Mouse (Mus musculus) stomach, embryonic 16.5 days (tissue): Measurements from ENCODE around the gene Ttll5. TPM values are rescaled to one million over a fixed set of nuclear protein-coding genes. Genes with fewer than 3 reads are reported as not detected.

ENCODE experiments used
- ATAC-seq: fragments of 200-750 bp; cut with Nextera tagmentation; 2 replicates; pipeline ENCODE4 v1.8.0; 2017; ENCODE audit warnings: moderate number of reproducible peaks, moderate TSS enrichment; ENCODE audit not compliant: insufficient read depth, low FRiP score
- H3K27ac ChIP-seq: fragments of 300-500 bp; sonication (generic); 2 replicates; pipeline ENCODE4 v1.5.1; 2014; ENCODE audit warnings: low read length
- H3K27me3 ChIP-seq: fragments of 300-500 bp; sonication (generic); 2 replicates; pipeline ENCODE4 v1.6.1; 2014; ENCODE audit warnings: low read length, control low read depth, mixed read lengths; ENCODE audit not compliant: control insufficient read depth, insufficient read depth
- H3K36me3 ChIP-seq: fragments of 300-500 bp; sonication (generic); 2 replicates; pipeline ENCODE4 v1.6.1; 2014; ENCODE audit warnings: low read length; ENCODE audit not compliant: control insufficient read depth, insufficient read depth
- H3K4me1 ChIP-seq: fragments of 300-500 bp; sonication (generic); 2 replicates; pipeline ENCODE4 v1.6.1; 2014; ENCODE audit warnings: low read length, control low read depth, mixed read lengths; ENCODE audit not compliant: control insufficient read depth, insufficient read depth
- H3K4me2 ChIP-seq: fragments of 300-500 bp; sonication (generic); 2 replicates; pipeline ENCODE4 v1.6.1; 2014; ENCODE audit warnings: low read depth, low read length, mixed read lengths
- H3K4me3 ChIP-seq: fragments of 300-500 bp; sonication (generic); replicated peaks from 2 replicates; pipeline ENCODE4 v1.5.1; 2014; ENCODE audit warnings: mild to moderate bottlenecking, low read length
- H3K9ac ChIP-seq: fragments of 300-500 bp; sonication (generic); 2 replicates; pipeline ENCODE4 v1.6.1; 2014; ENCODE audit warnings: low read length
- H3K9me3 ChIP-seq: fragments of 300-500 bp; sonication (generic); replicated peaks from 2 replicates; pipeline ENCODE4 v1.6.1; 2016; ENCODE audit warnings: low read length, control low read depth; ENCODE audit not compliant: control insufficient read depth
- WGBS: fragments of 180-500 bp; shearing (Covaris S2); extraction: QIAGEN DNeasy Blood & Tissue Kit; methylation state at CpG from one replicate; pipeline ENCODE4 v1.1.7; 2014; 5-methylcytosine and 5-hydroxymethylcytosine counted together
- polyA plus RNA-seq: library from polyadenylated mRNA; unstranded; fragments of >200 nt; fragmentation: Nextera tagmentation; extraction: Ambion mirVana; gene quantifications from 2 replicates; pipeline ENCODE4 v1.2.1, GENCODE M21; 2015

Ttll5 gene
- polyA plus RNA-seq, 1 experiment from 2014 or later: 11.4 TPM

DNA sequence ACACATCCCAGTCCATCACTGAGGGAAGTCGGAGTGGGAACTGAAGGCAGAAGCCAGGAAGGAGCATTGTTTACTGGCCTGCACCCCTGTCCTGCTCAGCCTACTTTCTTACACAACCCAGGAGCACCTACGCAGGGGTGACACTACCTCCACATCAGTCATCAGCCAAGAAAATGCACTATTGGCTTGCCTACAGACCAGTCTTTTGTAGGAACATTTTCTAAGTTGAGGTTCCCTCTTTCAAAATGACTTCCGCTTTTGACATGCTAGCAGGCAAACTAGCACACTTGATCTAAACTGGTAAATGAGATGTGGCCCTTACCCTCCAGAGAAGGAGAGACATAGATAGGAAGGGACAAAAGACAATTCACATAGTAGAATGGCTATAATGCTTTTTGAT lies 60.6 kb downstream of the Ttll5 start:
- Histone ChIP-seq H3K4me2 (no peak overlapping the region), H3K27ac (no peak overlapping the region), H3K27me3 (no peaks in the 10 kb centered on the region), H3K4me3 (no peak overlapping the region), H3K36me3 (no peaks in the 10 kb centered on the region), H3K9me3 (no peaks in the 10 kb centered on the region), H3K4me1 (no peaks in the 10 kb centered on the region), H3K9ac (no peak overlapping the region)
- ATAC-seq: no peak
- WGBS: 90% methylated on average over 3 of the region's 3 CpGs

DNA sequence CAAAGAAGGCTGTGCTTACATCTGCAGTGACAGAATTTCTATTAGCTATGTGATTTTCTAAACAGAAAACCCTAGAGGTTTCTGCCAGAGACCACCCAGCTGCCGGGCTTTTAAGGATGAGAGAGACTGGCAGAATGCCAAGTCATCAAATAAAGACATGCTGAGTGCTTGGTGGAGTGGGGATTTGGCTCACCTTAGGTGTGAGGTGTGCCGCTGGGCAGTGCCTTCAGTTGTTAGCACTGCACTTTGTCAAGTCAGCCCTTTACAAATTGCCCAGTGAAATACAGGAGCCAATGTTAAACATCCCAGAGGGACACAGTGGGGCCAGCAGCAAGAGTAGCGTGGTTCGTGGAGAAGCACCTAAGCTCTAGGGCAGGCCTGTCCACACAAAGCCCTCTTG lies 65.6 kb downstream of the Ttll5 start:
- Histone ChIP-seq H3K9ac (no peak overlapping the region), H3K4me3 (no peak overlapping the region), H3K4me2 (no peak overlapping the region), H3K36me3 (no peaks in the 10 kb centered on the region), H3K9me3 (no peaks in the 10 kb centered on the region), H3K27ac (peak overlapping the region; percentile 66), H3K4me1 (no peaks in the 10 kb centered on the region), H3K27me3 (no peaks in the 10 kb centered on the region)
- 47% methylated on average over 4 of the region's 4 CpGs for WGBS
- peak; percentile 79; the same call in 1 of the 2 replicates for ATAC-seq

- ATAC-seq: 0 out of 2 replicates have a peak, but pooled peaks have one; percentile 25
- Histone ChIP-seq H3K9me3 (no peaks in the 10 kb centered on the region), H3K4me3 (no peak overlapping the region), H3K27ac (no peak overlapping the region), H3K9ac (no peak overlapping the region), H3K4me1 (no peaks in the 10 kb centered on the region), H3K36me3 (no peaks in the 10 kb centered on the region), H3K4me2 (no peak overlapping the region), H3K27me3 (no peaks in the 10 kb centered on the region)
- WGBS: 55% methylated on average over 6 of the region's 6 CpGs
Measured at GRCm38 (mm10) chr12:85903986-85904385, 79.5 kb downstream of the Ttll5 start.

GRCm38 (mm10) chr12:85905666-85906065 lies 81.2 kb downstream of the Ttll5 start:
- ATAC-seq: no peak
- Histone ChIP-seq H3K9me3 (no peaks in the 10 kb centered on the region), H3K27ac (no peak overlapping the region), H3K4me1 (no peaks in the 10 kb centered on the region), H3K27me3 (no peaks in the 10 kb centered on the region), H3K4me3 (no peak overlapping the region), H3K4me2 (no peak overlapping the region), H3K36me3 (no peaks in the 10 kb centered on the region), H3K9ac (no peak overlapping the region)
- WGBS: 89% methylated on average over 2 of the region's 2 CpGs

- no peak overlapping the region for H3K4me2 ChIP-seq
- no peaks in the 10 kb centered on the region for H3K9me3 ChIP-seq
- no peak overlapping the region for H3K4me3 ChIP-seq
- no peaks in the 10 kb centered on the region for H3K4me1 ChIP-seq
- no peaks in the 10 kb centered on the region for H3K27me3 ChIP-seq
- no peak overlapping the region for H3K9ac ChIP-seq
- 75% methylated on average over 3 of the region's 3 CpGs for WGBS
- no peak overlapping the region for H3K27ac ChIP-seq
- ATAC-seq: no peak
- no peaks in the 10 kb centered on the region for H3K36me3 ChIP-seq
Measured at GRCm38 (mm10) chr12:85907896-85908295, 83.4 kb downstream of the Ttll5 start.

DNA sequence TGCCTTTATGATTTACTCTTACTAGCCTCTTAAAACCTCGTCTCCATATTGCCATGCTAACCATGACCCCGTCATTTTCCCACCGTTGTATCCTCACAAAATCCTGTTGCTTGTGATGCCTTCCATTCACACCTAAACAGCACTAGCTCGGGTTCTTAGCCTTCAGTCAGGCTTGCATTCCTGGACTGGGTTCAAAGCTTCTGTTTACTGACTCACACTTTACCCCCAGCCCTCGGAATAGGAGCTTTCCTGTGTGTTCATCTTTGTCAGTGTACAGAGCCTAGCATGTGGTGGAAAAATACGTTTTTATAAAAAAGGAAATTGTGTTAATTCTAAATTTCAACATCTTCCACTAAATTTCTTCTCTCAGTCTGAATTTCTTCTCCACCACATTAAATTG lies 86.4 kb downstream of the Ttll5 start:
- no peak for ATAC-seq
- H3K9me3 ChIP-seq: no peaks in the 10 kb centered on the region
- 69% methylated on average over 6 of the region's 6 CpGs for WGBS
- no peak overlapping the region for H3K4me3 ChIP-seq
- H3K4me2 ChIP-seq: no peak overlapping the region
- H3K36me3 ChIP-seq: no peaks in the 10 kb centered on the region
- H3K27me3 ChIP-seq: no peaks in the 10 kb centered on the region
- H3K27ac ChIP-seq: no peak overlapping the region
- H3K4me1 ChIP-seq: no peaks in the 10 kb centered on the region
- no peak overlapping the region for H3K9ac ChIP-seq

- Histone ChIP-seq H3K4me2 (no peak overlapping the region), H3K27me3 (no peaks in the 10 kb centered on the region), H3K4me1 (no peaks in the 10 kb centered on the region), H3K4me3 (no peak overlapping the region), H3K36me3 (no peaks in the 10 kb centered on the region), H3K9me3 (no peaks in the 10 kb centered on the region), H3K27ac (no peak overlapping the region), H3K9ac (no peak overlapping the region)
- no peak for ATAC-seq
- WGBS: 76% methylated on average over 13 of the region's 13 CpGs
Measured at GRCm38 (mm10) chr12:85912712-85913504, 88.4 kb downstream of the Ttll5 start.

DNA sequence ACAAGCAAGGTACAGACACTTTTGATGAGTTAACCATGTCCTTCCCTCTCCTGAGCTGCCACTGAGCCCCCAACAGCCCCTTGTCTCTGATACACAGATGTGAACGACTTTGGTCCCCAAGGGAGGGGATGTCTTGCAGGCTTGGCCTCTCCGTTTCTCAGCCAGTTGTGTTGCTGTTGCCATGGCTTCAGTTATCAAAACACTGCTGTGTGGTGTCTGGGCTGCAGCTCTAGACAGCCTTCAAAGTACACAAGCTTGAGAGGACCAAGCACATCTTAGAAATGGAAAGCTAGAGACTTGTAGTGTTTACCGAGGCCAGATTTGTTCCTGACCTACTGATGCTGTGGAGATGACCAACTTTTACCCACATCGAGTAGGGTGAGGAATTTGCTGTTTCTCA lies 102.4 kb downstream of the Ttll5 start:
- H3K36me3 ChIP-seq: peaks cover 3% of the 10 kb centered on the region; the same call in 1 of the 2 replicates
- H3K9ac ChIP-seq: no peak overlapping the region
- no peaks in the 10 kb centered on the region for H3K4me1 ChIP-seq
- H3K27ac ChIP-seq: no peak overlapping the region
- WGBS: 48% methylated on average over 4 of the region's 4 CpGs
- 0 out of 2 replicates have a peak, but pooled peaks have one; percentile 37 for ATAC-seq
- no peak overlapping the region for H3K4me2 ChIP-seq
- H3K9me3 ChIP-seq: no peaks in the 10 kb centered on the region
- H3K27me3 ChIP-seq: no peaks in the 10 kb centered on the region
- no peak overlapping the region for H3K4me3 ChIP-seq

DNA sequence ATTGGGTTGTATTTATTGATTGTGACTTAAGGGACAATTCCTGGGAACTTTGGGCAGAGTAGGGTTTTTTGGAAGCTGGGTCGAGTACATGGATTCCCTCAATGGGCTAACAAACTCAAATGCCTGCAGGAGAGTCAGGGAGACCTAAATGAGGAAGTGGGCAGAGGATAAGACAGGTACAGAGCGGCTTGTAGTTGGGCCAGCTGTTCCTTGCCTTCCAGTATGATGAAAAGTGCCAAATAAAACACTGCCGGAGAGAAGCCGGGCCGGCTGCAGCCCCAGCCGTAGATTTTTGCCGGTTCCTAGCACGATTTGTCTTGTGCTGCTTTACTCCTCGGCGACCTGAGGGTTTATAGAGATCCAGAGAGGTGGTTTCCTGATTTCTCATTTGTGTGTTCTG lies 104.1 kb downstream of the Ttll5 start:
- 64% methylated on average over 10 of the region's 10 CpGs for WGBS

More for the DNA sequence above, 104.1 kb downstream of the Ttll5 start:
- H3K4me1 ChIP-seq: no peaks in the 10 kb centered on the region
- H3K27me3 ChIP-seq: no peaks in the 10 kb centered on the region
- H3K4me2 ChIP-seq: no peak overlapping the region
- no peak overlapping the region for H3K9ac ChIP-seq
- no peak overlapping the region for H3K4me3 ChIP-seq
- H3K27ac ChIP-seq: peak overlapping the region; percentile 49; the same call in 1 of the 2 replicates
- H3K36me3 ChIP-seq: peaks cover 12% of the 10 kb centered on the region
- no peak for ATAC-seq
- H3K9me3 ChIP-seq: 0 out of 2 replicates have a peak, but pooled peaks cover 3% of the 10 kb centered on the region
